Mouse (Mus musculus) spleen, embryonic (tissue): ENCODE results near the gene Spata25.

Source experiments
- CTCF ChIA-PET: fragments of 350-600 bp; sonication (Branson Sonifier 250); formaldehyde crosslinking; loops from one replicate; lab custom pipeline; 2022; lab: Charles Lee

Gene Spata25

DNA sequence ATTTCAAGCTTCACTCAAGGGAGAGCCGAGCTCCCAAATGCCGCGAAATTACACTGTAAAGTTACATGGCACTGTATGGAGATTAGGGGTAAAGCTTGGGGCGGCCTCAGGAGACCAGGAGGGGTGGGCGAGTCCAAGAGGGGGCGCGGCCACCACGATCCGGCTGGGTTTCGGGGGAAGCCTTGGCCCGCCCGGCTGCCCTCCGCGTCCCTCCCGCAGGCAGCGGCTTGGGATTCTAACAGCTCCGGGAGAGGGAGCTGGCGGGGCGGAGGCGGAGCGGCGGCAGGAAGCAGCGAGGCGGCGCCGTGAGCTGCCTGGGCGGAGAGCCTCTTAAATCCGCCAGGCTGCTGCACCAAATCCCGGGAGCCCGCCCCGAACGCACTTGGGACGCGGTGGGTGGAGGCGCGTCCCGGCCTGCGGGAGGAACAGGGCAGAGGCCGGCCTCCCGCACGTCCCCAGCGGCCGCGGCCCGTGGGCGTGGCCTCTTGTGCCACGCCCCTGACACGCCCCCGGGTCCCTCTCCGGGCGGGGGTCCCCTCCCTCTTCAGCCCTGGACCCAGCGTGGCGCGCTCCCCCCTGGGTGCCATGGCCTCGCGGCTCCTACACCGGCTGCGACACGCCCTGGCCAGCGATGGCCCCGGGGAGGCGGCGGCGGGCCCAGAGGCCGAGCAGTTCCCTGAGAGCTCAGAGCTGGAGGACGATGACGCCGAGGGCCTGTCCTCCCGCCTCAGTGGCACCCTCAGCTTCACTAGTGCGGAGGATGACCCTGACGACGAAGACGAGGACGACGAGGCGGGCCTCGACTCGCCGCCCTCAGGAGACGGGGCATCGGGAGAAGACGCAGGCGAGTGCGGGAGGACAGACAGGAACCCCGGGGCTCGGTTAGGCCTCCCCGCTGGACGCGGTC is 42.6 kb downstream of the Spata25 start, which contains the start of gene Snx21:
Snx21 (plus strand) TSS at position 343 of the 907 bp plus-strand sequence.
- CTCF ChIA-PET, result interaction anchor here (0.5 to 1.1 kb wide), 3 partner anchors 8 to 152 kb away, joined by 3 to 4 read pairs (median 3); no protein-coding TSS in a partner anchor

DNA sequence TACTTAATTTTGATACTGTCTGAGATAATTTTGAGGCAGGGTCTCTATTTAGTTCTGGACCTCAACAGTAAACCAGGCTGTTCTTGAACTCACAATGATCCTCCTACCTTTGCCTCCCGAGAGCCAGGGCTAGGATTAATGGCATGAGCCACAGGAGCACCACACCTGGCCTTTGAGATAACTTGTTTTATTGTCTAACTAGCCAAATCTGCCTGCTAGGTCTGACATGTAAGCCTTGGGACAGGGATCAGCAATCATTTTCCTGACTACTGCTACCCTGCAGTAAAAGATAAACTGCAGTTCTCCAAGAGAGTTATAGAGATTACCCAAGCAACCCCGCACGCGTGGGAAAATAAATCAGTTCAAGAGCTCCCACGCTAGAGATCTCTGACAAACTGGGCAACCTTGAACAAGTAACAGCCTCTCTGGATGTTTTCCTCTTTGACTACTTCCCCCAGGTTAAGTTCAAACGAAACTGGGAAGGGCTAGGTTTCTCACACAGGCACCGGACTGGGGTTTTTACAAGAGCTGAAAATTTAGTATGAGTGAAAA is 43.4 kb downstream of the Spata25 start:
- CTCF ChIA-PET, result interaction anchor here (1.0 to 1.1 kb wide), 2 partner anchors 9 to 12 kb away, joined by 3 to 4 read pairs; no protein-coding TSS in a partner anchor

DNA sequence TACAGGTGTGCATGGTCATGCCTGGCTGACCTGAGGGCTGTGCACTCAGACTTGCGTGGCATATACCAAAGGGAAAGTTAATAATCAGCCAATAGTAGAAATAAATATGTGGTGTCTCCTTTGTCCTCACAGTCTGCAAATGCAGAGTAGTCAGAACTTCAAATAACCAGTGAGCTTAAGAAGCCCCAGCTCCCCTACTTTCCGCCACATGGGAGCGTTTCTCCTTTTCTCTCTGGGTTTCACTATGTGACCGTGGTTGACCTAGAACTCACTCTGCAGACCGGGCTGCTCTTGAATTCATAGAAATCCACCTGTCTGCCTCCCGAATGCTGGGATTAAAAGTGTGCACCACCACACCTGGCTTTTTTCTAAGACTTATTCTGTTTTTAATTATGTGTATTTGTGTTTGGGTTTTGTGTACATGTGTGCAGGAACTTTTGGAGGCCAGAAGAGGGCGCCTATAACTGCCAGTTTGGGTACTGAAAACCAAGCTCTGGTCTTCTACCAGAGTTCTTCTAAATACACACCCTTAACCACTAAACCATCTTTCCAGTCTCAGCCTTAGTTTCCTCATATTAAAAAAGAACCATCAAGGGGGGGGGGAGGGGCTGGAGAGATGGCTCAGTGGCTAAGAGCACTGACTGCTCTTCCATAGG is 44.3 kb downstream of the Spata25 start:
- CTCF ChIA-PET, result interaction anchor here (0.8 to 1.0 kb wide), 2 partner anchors 14 to 17 kb away, joined by 3 to 6 read pairs; no protein-coding TSS in a partner anchor

DNA sequence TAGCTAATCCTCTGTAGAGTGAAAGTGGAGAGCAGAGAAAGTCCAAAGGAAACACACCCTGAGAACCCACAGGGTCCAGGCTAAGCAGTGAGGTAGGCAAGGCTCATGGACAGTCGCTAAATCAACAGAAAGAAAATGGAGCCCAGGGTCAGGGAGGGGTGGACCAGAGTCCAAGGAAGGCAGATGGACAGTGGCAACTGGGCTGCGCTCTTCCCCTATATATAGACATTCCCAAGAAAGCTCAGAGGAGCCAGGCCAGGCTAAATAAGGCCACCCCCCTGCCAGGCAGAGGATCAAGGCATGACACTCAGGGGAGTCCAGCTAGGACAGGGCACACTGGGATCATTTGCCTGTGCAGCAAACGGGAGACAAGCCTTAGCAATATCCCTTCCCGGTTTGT is 46.5 kb downstream of the Spata25 start:
- CTCF ChIA-PET, result interaction anchor here (0.6 to 1.0 kb wide), 3 partner anchors 8 to 785 kb away, joined by 3 to 18 read pairs (median 6); no protein-coding TSS in a partner anchor

DNA sequence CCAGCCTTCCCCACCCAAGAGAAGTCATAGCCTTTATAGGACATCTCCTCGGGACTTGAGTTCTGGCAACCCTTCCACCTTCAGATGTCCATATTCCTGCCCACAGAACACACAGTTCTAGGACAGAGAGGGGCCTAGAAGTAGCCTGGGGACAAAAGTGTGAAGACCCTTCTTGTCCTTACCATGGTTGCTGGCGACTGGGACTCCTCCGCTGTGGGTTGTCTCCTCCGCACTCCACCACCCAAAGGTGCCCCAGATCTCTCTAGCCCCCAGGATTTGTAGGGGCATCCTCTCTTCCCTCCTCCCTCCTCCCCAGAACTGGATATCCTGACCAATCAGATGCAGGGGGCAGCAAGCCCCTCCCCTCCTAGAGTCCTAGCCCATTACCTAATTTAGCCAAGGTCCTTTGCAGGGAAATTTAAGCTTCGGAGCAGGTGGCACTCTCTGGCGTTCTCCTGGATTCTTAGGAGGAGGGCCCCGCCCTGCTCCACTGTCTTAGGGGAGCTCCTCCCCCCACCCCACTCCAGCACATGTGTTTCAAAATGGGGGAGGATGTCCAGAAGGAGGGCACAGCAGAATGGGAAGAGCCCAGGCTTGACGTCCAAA is 48.8 kb downstream of the Spata25 start, which contains the start of gene Tnnc2:
Tnnc2 (minus strand) TSS at position 487 of the 606 bp plus-strand sequence.
- CTCF ChIA-PET, result no interaction called here

DNA sequence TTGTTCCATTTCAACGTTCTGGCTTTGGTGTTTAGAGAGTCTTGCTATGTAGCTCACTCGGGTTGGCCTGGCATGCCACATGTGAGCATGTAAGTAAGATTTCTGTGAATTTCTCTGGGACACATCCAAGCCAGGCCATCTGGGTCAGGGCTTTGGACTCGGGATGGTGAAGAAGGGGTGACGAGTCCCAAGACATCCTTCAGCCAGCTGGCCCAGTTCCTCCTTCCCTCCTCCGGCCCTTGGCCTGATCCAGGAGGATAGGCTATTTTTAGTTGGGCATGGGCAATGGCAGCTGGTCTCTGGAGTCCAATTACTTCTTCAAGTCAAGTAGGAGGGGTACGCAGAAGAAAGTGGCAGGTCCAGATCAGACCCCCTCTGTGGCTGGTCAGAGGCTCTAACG is 49.5 kb downstream of the Spata25 start:
- CTCF ChIA-PET, result no interaction called here

DNA sequence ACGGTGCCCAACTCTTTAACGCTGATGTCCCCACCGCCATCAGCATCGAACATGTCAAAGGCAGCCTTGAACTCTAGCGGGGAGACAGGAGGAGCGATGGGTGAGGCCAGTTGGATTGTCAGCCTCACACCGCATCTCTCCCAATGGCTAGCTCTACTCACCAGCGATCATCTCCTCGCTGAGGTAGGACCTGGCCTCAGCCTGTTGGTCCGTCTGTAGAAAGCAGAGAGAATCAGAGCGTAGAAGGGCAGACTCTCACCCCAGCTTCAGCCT is 50.4 kb downstream of the Spata25 start:
- CTCF ChIA-PET, result no interaction called here

DNA sequence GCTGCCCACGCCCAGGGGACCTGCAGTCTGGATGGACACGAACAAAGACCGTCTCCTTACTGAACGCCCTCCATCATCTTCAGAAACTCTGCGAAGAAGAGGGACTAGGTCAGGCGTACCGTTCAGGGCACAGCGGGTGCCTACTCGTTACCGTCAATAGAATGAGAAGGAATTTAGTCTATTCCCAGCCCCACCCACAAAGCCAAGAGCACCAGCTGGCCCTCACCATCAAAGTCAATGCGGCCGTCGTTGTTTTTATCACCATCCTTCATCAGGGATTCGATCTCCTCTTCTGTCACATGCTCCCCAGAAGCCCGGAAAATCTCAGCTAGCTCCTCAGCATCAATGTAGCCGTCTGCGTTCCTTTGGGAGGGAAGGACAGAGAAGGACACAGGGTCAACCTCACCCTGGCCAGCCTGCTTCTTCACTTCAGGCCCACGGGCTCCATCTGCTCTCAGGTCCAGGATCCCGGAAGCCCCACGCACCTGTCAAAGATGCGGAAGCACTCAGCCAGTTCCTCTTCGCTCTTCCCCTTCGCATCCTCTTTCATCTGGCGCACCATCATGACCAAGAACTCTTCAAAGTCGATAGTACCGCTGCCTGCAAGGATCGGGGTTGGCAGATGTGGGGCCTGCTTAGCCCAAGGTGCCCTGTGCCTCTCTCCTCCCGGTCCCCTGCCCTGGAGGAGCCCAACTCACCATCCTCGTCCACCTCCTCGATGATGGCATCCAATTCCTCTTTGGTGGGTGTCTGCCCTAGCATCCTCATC is 50.9 kb downstream of the Spata25 start:
- CTCF ChIA-PET, result no interaction called here

DNA sequence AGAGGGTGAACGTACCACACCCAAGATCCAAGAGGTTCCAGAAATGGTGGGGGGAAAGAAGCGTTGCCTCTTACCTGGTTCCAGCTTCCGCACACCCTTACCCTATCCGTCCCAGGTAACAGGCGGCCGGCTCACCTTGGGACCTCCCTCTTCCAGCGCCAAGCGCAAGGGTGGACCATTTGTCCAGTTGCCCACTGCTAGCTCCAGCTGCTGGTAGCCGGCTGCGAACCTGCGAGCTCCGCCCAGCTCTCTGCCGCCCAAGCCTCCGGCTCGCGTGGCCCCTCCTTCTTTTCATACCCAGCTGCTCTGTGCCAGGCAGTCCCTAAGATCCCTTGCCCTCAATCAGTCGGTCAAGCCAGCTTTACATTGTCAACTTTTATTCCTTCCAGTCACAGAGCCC is 51.5 kb downstream of the Spata25 start:
- CTCF ChIA-PET, result no interaction called here
